Mouse (Mus musculus): ENCODE measurements around the gene Ctdsp2.

Ctdsp2 gene

DNA sequence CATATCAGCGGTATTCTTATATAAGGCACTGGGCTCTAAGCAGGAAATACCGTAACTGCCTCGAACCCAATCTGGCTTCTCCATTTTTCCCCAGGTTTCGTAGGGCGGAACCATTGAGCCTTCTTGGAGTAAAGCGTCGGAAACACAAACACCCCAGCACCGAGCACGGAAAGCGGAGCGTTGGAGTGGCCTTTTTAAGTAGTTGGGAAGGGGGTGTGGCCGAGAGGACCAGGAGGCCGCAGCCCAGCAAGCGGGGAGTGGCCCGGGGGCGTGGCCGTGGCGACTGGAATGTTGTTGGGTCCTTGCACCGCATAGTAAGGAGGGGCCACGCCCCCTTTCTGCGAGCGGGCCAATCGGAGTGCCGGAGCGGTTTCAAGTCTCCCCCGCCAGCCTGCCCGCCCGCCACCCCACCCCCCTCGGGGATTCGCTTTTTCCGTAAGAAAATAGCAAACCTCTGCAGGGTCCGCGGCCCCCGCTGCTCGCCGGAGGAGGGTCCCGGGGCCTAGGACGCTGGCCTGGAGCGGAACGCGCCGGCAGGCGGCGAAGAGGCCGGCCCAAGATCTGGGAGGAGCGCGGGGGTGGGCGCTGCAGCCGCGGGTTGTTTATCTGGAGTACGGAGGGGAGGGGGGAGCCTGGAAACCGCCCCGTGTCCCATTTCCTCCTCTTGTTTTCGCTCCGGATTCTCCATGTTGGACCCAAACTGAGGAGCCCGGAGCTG lies at the start of gene Ctdsp2:
Gene Ctdsp2 (plus strand): TSS at position 441 of the 718 bp plus-strand sequence.
- peak; percentile 99 for DNase-seq (ENCODE audit: low read depth, low spot score)

DNA sequence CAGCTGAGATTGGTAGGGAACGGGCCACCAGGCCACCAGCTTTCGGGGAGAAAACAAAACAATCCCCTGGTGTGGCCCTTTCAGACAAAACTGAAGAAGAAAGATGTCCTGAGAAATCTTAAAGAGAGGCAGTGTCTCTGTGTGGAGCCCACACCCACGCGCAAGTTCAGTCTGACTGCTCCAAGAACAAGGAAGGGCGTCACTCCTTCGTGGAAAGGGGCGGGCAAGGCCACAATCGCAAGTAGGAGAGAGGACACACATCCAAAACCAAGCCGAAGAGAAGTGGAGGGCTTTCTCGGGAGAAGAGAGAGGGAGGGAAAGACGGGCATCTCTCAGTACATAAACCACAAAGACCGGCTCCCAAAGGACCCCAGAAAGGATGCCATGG lies 49.7 kb upstream of the Ctdsp2 start:
- DNase-seq (ENCODE audit: low read depth, low spot score): no peak

DNA sequence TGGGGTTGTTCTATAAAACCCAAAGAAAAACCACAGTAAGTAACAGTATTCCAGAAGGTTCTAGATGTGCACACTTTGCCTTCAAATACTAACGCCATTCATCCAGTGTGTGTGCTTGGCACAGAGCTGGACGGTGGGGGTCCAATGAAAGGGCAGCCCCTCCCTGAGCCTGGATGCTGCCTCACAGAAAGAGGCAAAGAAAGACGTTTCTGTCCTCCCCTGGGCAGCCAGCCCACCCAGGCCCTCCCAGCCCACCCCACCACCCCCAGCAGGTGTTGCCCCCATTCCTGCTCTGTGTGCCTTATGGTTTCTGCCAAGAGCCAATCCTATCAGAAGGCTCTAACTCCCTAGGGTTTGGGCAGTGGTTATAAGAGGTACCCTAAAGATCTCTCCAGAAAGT lies 49.0 kb upstream of the Ctdsp2 start:
- no peak for DNase-seq (ENCODE audit: low read depth, low spot score)

DNA sequence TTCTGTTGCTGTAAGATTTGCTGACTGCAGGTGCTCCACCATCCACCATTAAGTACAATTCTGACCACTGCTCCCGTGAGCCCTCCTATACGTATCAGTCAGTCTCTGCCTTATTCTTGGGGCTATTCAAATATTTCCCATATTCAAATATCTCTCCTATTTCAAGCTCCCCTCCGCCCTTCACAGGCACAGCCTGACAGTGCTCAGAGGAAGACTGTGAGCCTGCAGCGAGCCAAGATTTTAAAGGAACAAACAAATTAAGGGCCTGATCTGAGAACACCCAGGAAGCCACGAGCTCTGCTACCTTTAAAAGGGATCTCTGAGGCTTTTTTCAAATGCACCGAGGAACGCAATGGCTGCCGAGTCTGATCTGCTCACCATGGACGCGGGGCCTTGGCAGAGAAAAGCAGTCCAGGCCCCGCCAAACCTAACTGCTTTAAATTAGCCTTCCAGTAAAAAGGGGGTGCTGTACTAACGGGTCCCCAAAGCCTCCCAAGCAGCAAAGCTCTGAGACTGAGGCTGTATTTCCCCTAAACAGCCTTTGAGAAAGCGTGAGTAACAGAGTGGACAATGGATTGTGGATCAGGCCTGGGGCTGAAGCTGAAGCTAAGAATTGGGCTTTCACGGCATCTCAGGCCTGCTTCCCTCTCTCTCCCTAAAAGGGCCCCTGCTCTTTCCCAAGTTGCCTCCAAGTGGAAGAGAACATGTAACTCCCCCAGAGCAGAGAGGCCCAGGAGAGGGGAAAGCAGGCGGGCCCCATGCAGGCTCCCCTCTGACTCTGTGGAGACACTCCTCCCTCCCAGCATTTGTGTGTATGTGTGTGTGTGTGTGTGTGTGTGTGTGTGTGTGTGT lies 48.0 kb upstream of the Ctdsp2 start:
- DNase-seq (ENCODE audit: low read depth, low spot score): no peak

DNA sequence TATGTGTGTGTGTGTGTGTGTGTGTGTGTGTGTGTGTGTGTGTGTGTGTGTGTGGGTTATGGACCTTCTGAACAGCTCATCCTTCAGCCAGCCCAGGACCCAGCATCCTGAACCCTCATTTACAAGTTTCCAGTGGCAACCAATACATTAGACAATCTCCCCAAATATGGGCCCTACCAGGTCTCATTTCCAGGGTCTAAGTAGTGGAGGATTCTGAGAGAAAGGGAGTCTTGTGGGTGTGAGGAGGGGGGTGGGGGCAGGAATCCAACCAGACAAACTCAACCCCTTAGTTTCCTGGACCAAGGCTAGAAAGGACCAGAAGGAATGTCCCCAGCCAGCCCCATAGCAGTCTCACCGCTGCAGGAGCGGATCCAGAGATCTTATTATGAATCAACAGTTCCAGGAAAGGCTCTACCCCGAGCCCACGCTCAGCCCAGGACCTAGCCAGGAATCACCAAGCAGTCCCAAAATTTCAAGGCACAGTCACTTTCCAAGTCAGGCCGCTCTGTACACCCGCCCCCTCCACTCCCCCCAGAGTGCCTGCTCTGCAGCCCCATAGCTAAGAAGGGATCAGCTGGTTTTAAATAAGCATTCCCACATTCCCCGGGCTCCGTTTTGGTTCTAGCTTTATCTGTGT lies 47.3 kb upstream of the Ctdsp2 start:
- DNase-seq (ENCODE audit: low read depth, low spot score): no peak

DNA sequence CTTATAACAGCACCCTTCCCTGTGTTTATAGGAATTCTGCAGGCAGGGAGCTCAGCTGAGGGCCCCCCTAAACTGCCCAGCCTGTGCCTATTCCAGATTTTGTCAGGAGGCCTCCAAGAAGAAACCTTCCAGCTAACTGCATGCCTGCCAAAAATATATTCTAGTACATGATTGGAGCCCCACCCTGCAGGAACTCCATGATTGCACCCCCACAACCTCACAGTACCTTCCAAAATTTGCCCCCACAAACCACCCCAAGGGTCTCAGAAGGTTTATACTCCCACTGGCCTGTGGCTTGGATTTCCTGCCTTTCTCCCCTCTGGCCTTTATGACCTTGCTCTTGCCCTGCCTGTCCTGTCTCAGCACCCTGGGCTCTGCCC lies 46.8 kb upstream of the Ctdsp2 start:
- no peak for DNase-seq (ENCODE audit: low read depth, low spot score)

DNA sequence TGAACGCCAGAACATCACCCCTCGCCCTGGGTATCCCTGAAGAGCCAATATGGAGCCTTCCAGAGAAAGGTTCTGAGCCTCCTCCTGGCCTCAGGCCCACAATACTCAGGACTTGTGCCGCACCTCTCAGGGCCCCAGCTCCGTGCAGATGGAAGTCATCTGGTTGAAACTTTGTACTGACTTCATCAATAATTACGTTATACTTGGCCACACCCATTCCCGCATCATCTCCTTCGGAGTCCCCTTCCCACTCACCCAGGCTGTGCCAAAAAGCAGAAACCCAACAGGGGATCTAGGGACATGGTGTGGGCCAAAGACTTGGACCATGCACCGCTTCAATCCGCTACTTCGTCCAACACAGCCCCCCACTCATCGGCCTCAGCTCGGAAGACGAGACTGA lies 44.0 kb upstream of the Ctdsp2 start:
- DNase-seq (ENCODE audit: low read depth, low spot score): no peak

DNA sequence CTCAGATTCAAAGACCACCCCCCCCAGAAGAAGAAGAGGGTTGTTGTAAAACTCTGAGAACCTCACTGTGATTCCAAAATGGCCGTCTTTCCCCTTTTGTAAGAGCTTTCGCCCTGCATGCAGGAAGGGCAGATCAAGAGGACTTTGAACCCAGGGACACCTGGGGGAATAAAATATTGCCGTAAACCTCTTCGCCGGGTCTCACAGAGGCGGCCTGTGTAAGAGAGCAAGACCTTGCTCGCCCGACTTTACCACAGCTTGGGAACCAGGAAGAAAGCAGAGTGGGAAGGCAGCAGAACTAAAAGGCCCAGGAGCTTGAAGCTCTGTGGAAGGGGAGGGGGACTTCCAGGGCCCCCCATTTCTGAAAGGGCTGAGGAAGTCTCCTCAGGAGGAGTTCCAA lies 43.4 kb upstream of the Ctdsp2 start:
- DNase-seq (ENCODE audit: low read depth, low spot score): no peak

DNA sequence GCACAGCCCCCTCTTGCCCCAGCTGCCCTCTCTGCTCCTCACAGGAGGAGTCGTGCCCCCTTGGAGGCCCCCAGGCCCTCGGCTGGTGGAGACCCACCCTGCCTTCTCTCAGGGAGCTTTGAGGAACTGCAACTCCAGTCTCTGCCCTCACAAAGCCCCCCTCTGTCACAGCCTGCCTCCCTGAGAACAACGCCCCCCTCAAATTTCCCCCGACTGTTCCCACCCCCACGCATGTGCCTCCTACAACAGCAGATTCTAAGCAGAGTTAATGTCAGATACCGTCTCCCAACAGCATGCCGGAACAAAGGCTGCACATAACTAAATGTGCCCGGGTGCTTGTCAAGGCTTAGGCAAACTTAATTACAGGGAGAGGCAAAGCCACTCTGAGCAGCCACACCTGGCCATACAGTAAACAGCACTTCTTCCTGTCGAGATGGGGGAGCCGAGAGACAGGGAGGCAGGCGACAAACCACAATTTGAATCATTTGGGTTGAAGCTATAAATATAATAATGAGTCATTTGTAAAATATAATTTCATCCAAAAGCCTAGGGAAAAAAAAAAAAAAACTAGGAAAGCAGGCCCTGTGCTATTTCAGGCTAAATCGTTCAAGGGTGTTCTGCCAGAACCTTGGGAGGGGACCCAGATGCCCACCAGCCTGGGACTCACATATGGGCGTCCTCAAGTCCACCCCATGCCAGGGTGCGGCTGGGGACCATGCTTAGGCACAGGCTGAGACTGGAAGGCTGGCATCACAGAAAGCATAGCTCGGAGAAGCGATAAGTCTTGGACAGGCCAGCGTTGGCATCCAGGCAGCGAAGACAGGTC lies 42.7 kb upstream of the Ctdsp2 start:
- no peak for DNase-seq (ENCODE audit: low read depth, low spot score)

DNA sequence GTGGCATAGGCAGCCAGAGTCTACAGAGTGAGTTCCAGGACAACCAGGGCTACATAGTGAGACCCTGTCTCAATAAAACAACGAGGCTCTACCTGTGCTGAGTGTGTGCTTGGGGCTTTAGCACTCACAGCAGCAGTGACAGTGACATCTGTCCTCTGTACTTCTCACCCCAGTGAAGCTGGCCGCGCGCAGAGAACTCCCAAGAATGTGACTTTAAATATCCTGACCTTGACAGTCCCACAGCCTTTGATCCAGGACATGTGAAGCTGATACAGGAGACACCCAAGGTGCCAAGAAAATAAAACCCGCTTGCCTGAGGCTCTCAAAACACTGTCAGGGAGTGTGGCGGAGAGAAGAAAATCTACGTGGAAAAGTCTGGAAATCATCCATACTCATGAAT lies 37.6 kb upstream of the Ctdsp2 start:
- DNase-seq (ENCODE audit: low read depth, low spot score): no peak

DNA sequence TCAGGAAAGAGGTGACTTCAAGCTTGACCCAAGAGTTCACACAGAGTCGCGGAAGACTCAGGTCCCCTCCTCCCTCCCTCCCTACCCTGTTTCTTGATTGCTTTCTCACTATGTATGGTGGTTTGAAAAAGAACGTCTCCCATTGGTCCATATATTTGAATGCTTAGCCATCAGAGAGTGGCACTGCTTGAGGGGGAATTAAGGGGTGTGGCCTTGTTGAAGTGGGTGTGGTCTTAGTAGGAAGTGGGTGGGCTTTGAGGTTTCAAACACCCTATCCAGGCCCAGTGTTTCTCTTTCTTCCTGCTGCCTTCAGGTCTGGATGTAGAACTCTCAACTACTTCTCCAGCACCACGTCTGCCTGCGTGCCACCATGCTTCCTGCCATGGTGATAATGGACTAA lies 33.0 kb upstream of the Ctdsp2 start:
- no peak for DNase-seq (ENCODE audit: low read depth, low spot score)

DNA sequence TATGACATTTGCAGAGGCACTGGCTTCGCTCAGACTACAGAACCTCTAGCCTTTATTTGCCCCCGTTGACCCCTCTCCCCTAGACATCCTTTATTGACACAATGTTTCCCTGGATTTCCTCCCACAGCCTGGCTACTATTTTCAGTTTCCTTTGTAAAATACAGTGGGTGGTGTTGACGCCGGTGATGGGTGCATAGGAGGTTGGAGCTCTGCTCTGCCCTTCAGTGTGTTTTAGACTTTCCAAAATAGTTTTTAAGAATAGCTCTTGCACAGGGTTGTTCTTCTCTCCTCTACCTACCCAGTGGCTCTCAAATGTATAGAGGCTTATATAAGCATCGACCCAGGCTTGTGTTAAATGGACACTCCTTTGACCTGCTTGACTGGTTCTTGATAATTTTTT lies 28.7 kb upstream of the Ctdsp2 start:
- DNase-seq (ENCODE audit: low read depth, low spot score): no peak

DNA sequence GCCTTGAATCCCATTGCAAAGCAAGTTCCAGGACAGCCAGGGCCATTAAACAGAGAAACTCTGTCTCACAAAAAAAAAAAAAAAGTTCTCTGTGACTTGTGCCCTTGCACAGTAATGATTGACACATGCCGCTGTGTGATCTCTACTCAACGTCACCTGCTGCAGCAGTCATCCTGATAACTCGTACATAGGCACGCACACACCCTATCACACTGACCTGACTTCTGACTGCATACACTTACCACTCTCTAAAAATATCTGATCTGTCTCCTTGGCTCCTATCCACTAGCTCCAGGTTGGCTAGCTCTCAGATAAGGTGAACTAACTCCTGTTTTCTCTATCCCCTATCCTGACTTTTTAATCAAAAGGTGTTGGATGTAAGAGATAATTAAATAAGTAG lies 27.9 kb upstream of the Ctdsp2 start:
- no peak for DNase-seq (ENCODE audit: low read depth, low spot score)

DNA sequence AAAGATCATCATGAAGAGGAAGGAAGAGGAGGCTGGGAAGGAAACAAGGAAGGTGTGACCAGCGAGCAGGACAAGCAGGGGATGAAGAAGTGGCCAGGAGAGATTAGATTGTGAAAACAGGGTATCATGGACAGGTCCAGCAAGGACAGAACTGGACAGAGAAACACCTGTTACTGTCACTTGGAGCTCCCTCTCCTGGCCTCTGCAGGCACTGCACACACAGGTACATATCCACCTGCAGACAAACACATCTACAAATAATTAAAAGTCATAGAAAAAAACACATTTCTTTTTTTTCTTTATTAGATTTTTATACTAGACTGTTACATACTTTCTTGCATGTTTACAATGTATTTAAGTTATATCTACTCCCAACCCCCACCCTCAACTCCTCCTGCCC lies 26.1 kb upstream of the Ctdsp2 start:
- no peak for DNase-seq (ENCODE audit: low read depth, low spot score)

DNA sequence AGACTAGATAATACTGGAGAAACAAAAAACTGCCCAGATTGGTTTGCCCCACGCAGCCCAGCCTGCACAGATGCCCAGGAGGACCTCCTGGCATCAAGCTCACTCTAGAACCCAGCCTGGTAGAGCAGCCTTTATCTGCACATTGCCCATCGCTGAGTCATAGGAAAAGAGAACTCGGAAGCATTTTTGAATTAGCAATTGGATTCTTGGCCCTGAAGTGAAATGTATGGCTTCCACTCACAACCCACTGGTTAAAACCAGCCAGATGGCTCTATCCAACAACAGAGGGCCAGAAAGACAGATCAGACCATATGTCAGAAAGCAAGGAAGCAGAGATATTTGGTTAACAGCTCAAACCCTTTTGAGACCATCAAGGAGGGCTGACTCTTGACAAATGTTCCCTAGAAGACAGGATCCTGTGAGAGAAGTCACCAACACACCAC lies 25.5 kb upstream of the Ctdsp2 start:
- DNase-seq (ENCODE audit: low read depth, low spot score): no peak

DNA sequence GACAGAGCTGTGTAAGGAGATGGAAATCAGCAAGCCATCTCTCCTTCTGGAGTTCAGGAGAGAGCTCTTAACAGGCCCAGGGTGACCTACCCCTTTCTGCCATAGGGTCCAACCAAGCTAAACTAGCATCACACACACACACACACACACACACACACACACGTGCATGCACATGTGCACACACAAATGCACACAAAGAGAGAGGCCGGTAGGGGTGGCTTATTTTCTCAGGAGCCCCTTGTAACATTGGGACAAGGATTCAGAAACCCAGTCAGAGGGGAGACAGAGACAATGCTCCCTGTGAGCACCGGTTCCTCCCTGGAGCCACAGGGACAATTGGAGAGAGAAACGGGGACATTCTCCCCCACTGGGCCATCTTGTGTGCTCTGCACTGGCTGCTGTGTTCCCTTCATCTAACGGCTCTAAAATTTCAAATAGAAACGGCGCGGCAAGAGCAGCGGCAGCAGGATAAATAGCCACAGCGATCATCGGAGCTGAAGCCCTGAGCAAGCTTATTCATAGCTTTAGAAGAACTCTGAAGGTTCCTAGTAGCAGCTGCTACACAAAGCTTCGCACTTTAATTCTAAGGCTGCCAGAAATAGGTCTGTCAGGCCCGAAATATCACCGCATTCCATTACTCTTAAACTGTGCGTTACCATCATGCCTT lies 21.7 kb upstream of the Ctdsp2 start:
- DNase-seq (ENCODE audit: low read depth, low spot score): no peak

DNA sequence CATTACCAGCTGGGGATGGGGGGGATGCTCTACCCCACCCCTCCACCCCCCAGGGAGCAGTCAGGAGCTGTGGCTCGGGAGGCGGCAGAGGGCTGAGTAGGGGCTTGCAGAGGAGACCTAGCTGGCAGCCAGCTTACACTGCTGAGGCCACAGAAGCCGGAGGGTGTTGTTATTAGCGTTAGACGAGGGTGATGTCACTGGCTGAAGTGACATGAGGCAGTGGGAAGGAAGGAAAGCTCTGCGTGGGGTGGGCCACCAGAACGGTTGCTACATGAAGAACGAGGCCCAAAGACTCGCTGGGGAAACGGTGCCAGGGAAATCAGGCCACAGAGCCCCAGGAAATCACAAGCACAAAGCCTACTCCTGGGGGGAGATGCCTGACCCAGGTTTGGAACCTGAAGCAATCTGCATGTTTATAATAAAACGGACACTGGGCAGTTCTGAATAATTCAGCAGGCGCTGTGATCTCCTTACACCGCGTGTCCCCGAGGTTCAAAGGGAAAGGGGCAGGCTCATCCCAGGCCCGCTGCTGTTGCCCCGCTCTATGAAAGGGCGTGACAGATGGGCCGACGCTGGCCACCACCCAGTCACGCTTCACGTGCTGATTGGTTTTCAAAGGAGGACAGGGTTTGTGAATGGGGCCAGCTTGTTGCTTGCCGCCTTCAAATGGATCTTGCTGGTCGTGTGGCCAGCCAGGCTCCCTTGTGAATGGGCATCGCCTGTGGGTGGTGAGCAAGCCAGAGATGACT lies 21.0 kb upstream of the Ctdsp2 start:
- DNase-seq (ENCODE audit: low read depth, low spot score): no peak

DNA sequence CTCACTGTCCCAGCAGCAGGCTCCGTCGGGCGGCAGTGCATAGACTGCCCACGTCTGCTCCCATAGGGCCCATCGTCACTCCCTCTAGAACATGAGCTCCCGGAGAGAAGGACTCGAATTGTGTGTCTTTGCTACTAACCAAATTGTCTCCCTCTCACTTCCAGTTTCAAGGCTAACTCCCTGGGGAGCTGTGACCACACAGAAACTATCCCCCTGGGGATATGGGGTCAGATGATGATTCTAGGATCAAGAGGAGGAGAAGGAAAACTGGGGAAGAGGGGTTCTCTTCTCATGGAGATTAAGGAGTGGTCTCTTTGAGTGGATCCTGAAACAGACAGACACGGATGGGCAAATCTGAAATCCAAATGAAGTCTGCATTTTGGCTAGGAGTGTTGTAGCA lies 18.0 kb upstream of the Ctdsp2 start:
- DNase-seq (ENCODE audit: low read depth, low spot score): no peak

DNA sequence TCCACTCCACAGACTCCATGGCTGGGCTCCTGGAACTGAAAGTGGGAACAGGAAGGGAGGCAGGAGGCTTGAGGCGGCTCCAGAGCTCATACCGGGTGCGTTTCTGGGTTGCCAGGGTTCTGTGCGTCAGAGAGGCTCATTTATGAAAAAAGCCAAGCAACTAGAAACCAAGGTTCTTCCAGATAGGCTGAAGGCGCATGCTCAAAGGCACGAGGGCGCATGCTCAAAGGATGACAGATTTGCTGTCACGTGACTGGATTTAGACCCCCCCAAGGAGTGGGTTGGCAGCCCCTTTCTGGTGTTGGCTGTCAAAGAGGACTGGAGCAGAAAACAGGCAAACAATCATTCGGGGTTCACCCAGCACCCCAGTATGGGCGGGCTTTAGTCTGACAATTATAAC lies 16.8 kb upstream of the Ctdsp2 start:
- no peak for DNase-seq (ENCODE audit: low read depth, low spot score)

DNA sequence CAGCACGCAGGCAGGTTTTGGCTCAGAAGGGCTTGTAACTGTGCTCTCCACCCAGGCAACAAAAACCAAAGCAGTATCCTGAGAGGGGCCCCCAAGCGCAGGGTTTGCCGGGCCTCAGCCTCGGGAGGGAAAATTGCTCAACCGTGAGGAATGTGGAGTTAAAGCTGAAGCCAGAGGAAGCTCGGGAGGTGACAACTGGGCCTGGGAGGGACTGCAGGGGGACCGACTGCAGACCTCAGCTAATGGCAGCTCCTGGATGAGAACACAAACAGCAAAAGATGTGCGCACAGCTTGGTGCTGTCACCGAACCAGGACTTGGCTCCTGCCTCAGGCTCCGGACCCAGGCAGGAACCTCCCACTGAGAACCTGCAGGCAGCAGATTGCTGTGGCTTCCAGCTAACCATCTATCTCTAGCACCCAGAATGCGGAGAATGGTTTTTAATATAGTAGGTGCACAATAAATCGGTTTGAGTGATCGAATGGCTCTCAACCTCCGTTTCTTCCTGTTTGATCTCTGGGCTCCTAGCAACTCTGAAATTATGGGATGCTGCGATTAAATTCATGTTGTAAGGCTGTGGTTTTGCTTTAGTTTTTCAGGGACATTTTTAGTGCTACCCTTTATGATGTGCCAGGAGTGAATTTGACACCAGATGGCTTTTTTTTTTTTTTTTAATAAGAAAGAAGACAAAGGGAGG lies 16.1 kb upstream of the Ctdsp2 start:
- DNase-seq (ENCODE audit: low read depth, low spot score): no peak
